Mouse (Mus musculus): ENCODE results near the gene Rcc2. TPM values are rescaled to one million over a fixed set of nuclear protein-coding genes. Genes with fewer than 3 reads are reported as not detected.

The Rcc2 gene
- total and polyA plus RNA-seq, 3 experiments = 254 to 427 (median 270) TPM

- Histone ChIP-seq H3K4me1 (ENCODE audit: control insufficient read depth in 1 of 2, insufficient read depth in 2 of 2, low read length in 2 of 2) (peaks cover 0 to 2% of the 10 kb centered on the region in 2 experiments; a peak in 1 of 4 replicates), H3K9me3 (replicated peaks; ENCODE audit: insufficient read depth, low read length) (no peaks in the 10 kb centered on the region), H3K79me2 (ENCODE audit: control insufficient read depth, insufficient read depth, low read length, poor library complexity) (no peaks in the 10 kb centered on the region), H3K4me3 (ENCODE audit: control insufficient read depth in 1 of 2, insufficient read depth in 1 of 2, low read depth in 2 of 2, low read length in 2 of 2) (no peak overlapping the region), H3K27ac (ENCODE audit: control insufficient read depth, low read depth, low read length) (no peak overlapping the region), H3K9ac (ENCODE audit: control insufficient read depth, low read depth, low read length, poor library complexity, severe bottlenecking) (no peak overlapping the region), H3K36me3 (ENCODE audit: control insufficient read depth in 1 of 2, insufficient read depth in 2 of 2, low read length in 2 of 2) (no peaks in the 10 kb centered on the region), H3K27me3 (ENCODE audit: control insufficient read depth in 1 of 2, insufficient read depth in 2 of 2, low read length in 2 of 2) (no peaks in the 10 kb centered on the region)
- no peak for DNase-seq (ENCODE audit: low read depth, low spot score)
- TF ChIP-seq POLR2AphosphoS2 (IDR thresholded peaks at IDR 0.05; ENCODE audit: low read length) (no peak), RAD21 (IDR thresholded peaks at IDR 0.05; ENCODE audit: low read depth, low read length) (no peak), TBP (IDR thresholded peaks at IDR 0.05; ENCODE audit: low read depth, low read length) (no peak), NRF1 (IDR thresholded peaks at IDR 0.05; ENCODE audit: insufficient read depth, low read depth, low read length, poor library complexity, severe bottlenecking) (no peak)
Observed at GRCm38 (mm10) chr4:140662882-140663585, 37.3 kb upstream of the Rcc2 start.

GRCm38 (mm10) chr4:140665053-140665452 is 35.3 kb upstream of the Rcc2 start:
- H3K9ac ChIP-seq (ENCODE audit: control insufficient read depth, low read depth, low read length, poor library complexity, severe bottlenecking) = no peak overlapping the region
- no peak overlapping the region for H3K4me3 ChIP-seq (ENCODE audit: control insufficient read depth in 1 of 2, insufficient read depth in 1 of 2, low read depth in 2 of 2, low read length in 2 of 2)
- DNase-seq (ENCODE audit: low read depth, low spot score) = no peak
- H3K79me2 ChIP-seq (ENCODE audit: control insufficient read depth, insufficient read depth, low read length, poor library complexity) = no peaks in the 10 kb centered on the region
- TF ChIP-seq MYB (IDR thresholded peaks at IDR 0.05; ENCODE audit: low read depth, low read length) (no peak), TAL1 (IDR thresholded peaks at IDR 0.05; ENCODE audit: low read length) (no peak), E2F4 (IDR thresholded peaks at IDR 0.05; ENCODE audit: borderline replicate concordance, low read depth, low read length) (no peak), MXI1 (IDR thresholded peaks at IDR 0.05; ENCODE audit: low read depth, low read length) (no peak), POLR2AphosphoS5 (IDR thresholded peaks at IDR 0.05; ENCODE audit: borderline replicate concordance, low read depth, low read length) (no peak), GABPA (IDR thresholded peaks at IDR 0.05; ENCODE audit: low read depth, low read length) (no peak), CHD1 (IDR thresholded peaks at IDR 0.05; ENCODE audit: low read depth, low read length) (no peak), BHLHE40 (IDR thresholded peaks at IDR 0.05; ENCODE audit: borderline replicate concordance, low read depth, low read length) (no peak), ETS1 (IDR thresholded peaks at IDR 0.05; ENCODE audit: low read depth, low read length) (no peak), ZKSCAN1 (IDR thresholded peaks at IDR 0.05; ENCODE audit: low read depth, low read length) (no peak)
- H3K27ac ChIP-seq (ENCODE audit: control insufficient read depth, low read depth, low read length) = no peak overlapping the region
- no peaks in the 10 kb centered on the region for H3K27me3 ChIP-seq (ENCODE audit: control insufficient read depth in 1 of 2, insufficient read depth in 2 of 2, low read length in 2 of 2)
- H3K36me3 ChIP-seq (ENCODE audit: control insufficient read depth in 1 of 2, insufficient read depth in 2 of 2, low read length in 2 of 2) = no peaks in the 10 kb centered on the region
- H3K9me3 ChIP-seq (replicated peaks; ENCODE audit: insufficient read depth, low read length) = no peaks in the 10 kb centered on the region
- H3K4me1 ChIP-seq (ENCODE audit: control insufficient read depth in 1 of 2, insufficient read depth in 2 of 2, low read length in 2 of 2) = peaks cover 0 to 2% of the 10 kb centered on the region in 2 experiments; a peak in 1 of 4 replicates

- no peak within 1 kb of the TSS for H3K4me3 ChIP-seq (ENCODE audit: control insufficient read depth in 1 of 2, insufficient read depth in 1 of 2, low read depth in 2 of 2, low read length in 2 of 2)
- H3K9me3 ChIP-seq (replicated peaks; ENCODE audit: insufficient read depth, low read length) = no peaks in the 10 kb centered on the region
- no peak within 1 kb of the TSS for H3K9ac ChIP-seq (ENCODE audit: control insufficient read depth, low read depth, low read length, poor library complexity, severe bottlenecking)
- TF ChIP-seq GATA1 (IDR thresholded peaks at IDR 0.05; ENCODE audit: low read depth, low read length) (no peak), KAT2A (conservative IDR thresholded peaks at IDR 0.05; ENCODE audit: low read depth, low read length) (no peak), CTCF (IDR thresholded peaks at IDR 0.05 in 2 of 3, conservative IDR thresholded peaks at IDR 0.05 in 1 of 3; ENCODE audit: control insufficient read depth in 1 of 3, insufficient read depth in 1 of 3, low read depth in 2 of 3, low read length in 3 of 3, poor library complexity in 1 of 3, severe bottlenecking in 1 of 3) (no peak)
- H3K4me1 ChIP-seq (ENCODE audit: control insufficient read depth in 1 of 2, insufficient read depth in 2 of 2, low read length in 2 of 2) = peaks cover 0 to 2% of the 10 kb centered on the region in 2 experiments; a peak in 1 of 4 replicates
- H3K79me2 ChIP-seq (ENCODE audit: control insufficient read depth, insufficient read depth, low read length, poor library complexity) = no peaks in the 10 kb centered on the region
- no peaks in the 10 kb centered on the region for H3K36me3 ChIP-seq (ENCODE audit: control insufficient read depth in 1 of 2, insufficient read depth in 2 of 2, low read length in 2 of 2)
- H3K27ac ChIP-seq (ENCODE audit: control insufficient read depth, low read depth, low read length) = no peak within 1 kb of the TSS
- H3K27me3 ChIP-seq (ENCODE audit: control insufficient read depth in 1 of 2, insufficient read depth in 2 of 2, low read length in 2 of 2) = no peaks in the 10 kb centered on the region
- DNase-seq (ENCODE audit: low read depth, low spot score) = no peak
Observed at GRCm38 (mm10) chr4:140665760-140666159, 34.6 kb upstream of the Rcc2 start, which contains the start of gene Arhgef10l. Gene Arhgef10l, minus strand, starts transcription at chr4:140666012.
